Mouse (Mus musculus) limb, embryonic 11.5 days (tissue): ENCODE results near the gene Cd300a. TPM values are rescaled to one million over a fixed set of nuclear protein-coding genes. Genes with fewer than 3 reads are reported as not detected.

Source experiments
- ATAC-seq: fragments of 200-750 bp; cut with Nextera tagmentation; 2 replicates; pipeline ENCODE4 v1.8.0; 2017; ENCODE audit warnings: low read depth; ENCODE audit not compliant: insufficient number of reproducible peaks, low FRiP score, low TSS enrichment
- DNase-seq: peaks from one replicate; pipeline ENCODE4 v3.0.0-alpha.2; 2015; ENCODE audit warnings: low spot score
- H3K27ac ChIP-seq: fragments of 300-500 bp; sonication (generic); replicated peaks from 2 replicates; pipeline ENCODE4 v1.5.1; 2014; ENCODE audit warnings: low read depth, mild to moderate bottlenecking, low read length
- H3K27me3 ChIP-seq: fragments of 300-500 bp; sonication (generic); 2 replicates; pipeline ENCODE4 v1.6.1; 2014; ENCODE audit warnings: mild to moderate bottlenecking, low read length, mixed read lengths; ENCODE audit not compliant: control insufficient read depth, insufficient read depth
- H3K36me3 ChIP-seq: fragments of 300-500 bp; sonication (generic); 2 replicates; pipeline ENCODE4 v1.6.1; 2014; ENCODE audit warnings: mild to moderate bottlenecking, low read length, moderate library complexity, mixed read lengths; ENCODE audit not compliant: control insufficient read depth, insufficient read depth
- H3K4me1 ChIP-seq: fragments of 300-500 bp; sonication (generic); 2 replicates; pipeline ENCODE4 v1.6.1; 2014; ENCODE audit warnings: low read length, mixed read lengths; ENCODE audit not compliant: control insufficient read depth, insufficient read depth
- H3K4me2 ChIP-seq: fragments of 300-500 bp; sonication (generic); 2 replicates; pipeline ENCODE4 v1.6.1; 2014; ENCODE audit warnings: low read depth, mild to moderate bottlenecking, moderate library complexity; ENCODE audit not compliant: severe bottlenecking
- H3K4me3 ChIP-seq: fragments of 300-500 bp; sonication (generic); 2 replicates; pipeline ENCODE4 v1.5.1; 2014; ENCODE audit warnings: low read depth, low read length
- H3K9ac ChIP-seq: fragments of 300-500 bp; sonication (generic); 2 replicates; pipeline ENCODE4 v1.6.1; 2014; ENCODE audit warnings: mild to moderate bottlenecking, low read length
- H3K9me3 ChIP-seq: fragments of 300-500 bp; sonication (generic); 2 replicates; pipeline ENCODE4 v1.6.1; 2016; ENCODE audit warnings: low read length; ENCODE audit not compliant: control insufficient read depth
- WGBS: fragments of 180-500 bp; shearing (Covaris S2); extraction: QIAGEN DNeasy Blood & Tissue Kit; methylation state at CpG from one replicate; pipeline ENCODE4 v1.1.7; 2014; 5-methylcytosine and 5-hydroxymethylcytosine counted together
- polyA plus RNA-seq: library from polyadenylated mRNA; unstranded; fragments of >200 nt; fragmentation: Nextera tagmentation; extraction: Ambion mirVana; gene quantifications from 2 replicates; pipeline ENCODE4 v1.2.1, GENCODE M21; 2014

Gene Cd300a
- 0.45 and 0.61 TPM in 2 replicates for polyA plus RNA-seq

DNA sequence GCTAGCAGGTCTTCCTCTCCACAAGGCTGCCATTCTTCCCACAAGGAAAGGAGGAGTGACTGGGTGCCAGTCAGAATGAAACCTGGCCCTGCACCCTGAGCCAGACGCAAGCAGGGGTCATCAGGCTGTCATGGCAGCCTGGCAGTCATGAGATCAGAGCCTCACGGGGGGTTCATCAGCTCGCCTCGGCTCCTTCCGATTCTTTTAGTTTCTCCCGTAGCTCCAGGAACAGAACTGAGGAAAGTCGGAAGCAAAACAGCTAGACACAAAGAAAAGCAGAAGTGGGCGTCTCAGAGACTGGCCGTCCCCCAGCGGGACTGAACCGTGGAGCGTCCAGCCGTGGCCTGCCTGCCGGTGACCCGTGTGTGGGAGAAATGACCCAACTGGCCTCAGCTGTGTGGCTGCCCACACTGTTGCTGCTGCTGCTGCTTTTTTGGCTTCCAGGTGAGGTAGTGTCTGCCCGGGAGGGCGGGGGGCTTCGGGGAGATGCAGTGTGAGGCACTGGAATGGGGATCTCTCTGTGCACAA, at the start of gene Cd300a:
Gene Cd300a (plus strand): TSS at position 51 of the 528 bp plus-strand sequence.
- DNase-seq (no peak), ATAC-seq (no peak)
- no peak within 1 kb of the TSS for H3K4me3 ChIP-seq
- H3K27ac ChIP-seq: no peak within 1 kb of the TSS
- no peaks in the 10 kb centered on the region for H3K36me3 ChIP-seq
- no peaks in the 10 kb centered on the region for H3K27me3 ChIP-seq
- no peaks in the 10 kb centered on the region; the same call in 1 of the 2 replicates for H3K4me1 ChIP-seq
- no peak within 1 kb of the TSS for H3K4me2 ChIP-seq
- 81% methylated on average over 18 of the region's 18 CpGs for WGBS
- H3K9ac ChIP-seq: no peak within 1 kb of the TSS
- no peaks in the 10 kb centered on the region for H3K9me3 ChIP-seq

DNA sequence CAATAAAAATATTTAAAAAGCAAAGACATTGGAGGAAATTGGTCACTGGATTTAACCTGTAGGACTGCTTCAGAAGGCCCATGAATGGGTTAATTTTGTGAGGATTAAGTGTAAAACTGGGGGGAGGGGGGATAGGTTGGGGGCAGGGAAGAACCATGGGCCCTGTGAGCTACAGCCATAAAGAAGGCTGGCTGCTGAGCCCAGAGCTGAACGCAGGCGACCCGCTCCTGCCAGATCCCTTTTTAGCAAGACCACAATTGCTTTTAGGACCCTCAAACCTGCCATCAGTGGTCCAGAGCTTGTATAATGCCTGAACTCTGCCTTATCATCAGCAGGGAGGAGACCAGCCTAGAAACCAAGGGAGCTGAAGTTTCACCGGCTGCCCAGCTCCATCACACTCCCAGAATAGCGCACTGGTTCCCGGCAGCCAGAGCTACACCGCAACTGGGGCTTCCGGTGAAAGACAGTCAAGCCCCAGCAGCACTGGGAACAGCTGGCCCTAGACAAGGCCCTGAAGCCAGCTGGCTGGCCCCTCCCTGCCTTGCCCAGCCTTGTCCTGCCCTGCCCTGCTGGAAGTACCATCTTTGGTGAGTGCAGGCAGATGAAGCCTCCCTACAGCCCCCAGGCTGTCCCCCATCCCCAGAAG, 45.9 kb upstream of the Cd300a start:
- no peaks in the 10 kb centered on the region for H3K36me3 ChIP-seq
- no peaks in the 10 kb centered on the region for H3K9me3 ChIP-seq
- H3K4me2 ChIP-seq: peak overlapping the region; percentile 39
- H3K4me1 ChIP-seq: peaks cover 13% of the 10 kb centered on the region
- peak overlapping the region; percentile 50; the same call in 1 of the 2 replicates for H3K9ac ChIP-seq
- WGBS: 2% methylated on average over 8 of the region's 8 CpGs
- ATAC-seq (peak; percentile 67), DNase-seq (peak; percentile 72)
- no peak overlapping the region; the same call in 1 of the 2 replicates for H3K4me3 ChIP-seq
- H3K27me3 ChIP-seq: no peaks in the 10 kb centered on the region
- H3K27ac ChIP-seq: peak overlapping the region; percentile 93

DNA sequence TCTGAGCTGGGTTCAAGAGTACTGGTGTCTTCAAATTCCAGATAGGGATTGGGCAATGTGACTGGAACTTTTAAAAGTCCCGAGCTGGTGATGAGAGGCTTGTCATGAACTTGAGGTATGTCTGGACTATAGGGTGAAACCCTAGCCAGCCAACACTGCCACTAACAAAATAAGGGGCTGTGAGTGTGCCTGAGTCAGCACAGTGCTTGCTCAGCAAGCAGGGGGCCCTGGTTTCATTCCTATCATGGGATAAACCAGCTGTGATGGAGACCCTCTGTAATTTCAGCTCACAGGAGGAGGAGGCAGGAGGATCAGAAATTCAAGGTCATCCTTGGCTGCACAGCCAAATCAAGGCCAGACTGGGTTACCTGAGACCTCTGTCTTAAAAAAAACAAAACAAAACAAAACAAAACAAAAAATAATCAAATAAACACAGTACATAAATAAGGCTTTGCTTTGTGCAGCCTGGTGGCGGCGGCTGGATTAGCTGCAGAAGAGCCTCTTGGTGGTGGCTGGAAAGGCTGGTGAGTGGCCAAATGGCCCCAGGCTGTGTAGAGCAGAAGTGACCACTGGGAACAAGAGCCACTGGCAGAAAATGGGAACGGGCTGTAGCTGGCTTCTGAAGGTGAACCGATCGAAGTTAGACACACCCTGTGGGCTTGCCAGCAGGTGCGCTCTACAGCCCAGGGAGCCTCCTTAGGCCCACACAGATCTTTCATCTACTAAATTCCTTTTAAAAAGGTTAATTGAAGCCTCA, 45.2 kb upstream of the Cd300a start:
- Histone ChIP-seq H3K27ac (peak overlapping the region; percentile 93), H3K36me3 (no peaks in the 10 kb centered on the region), H3K9ac (peak overlapping the region; percentile 50; the same call in 1 of the 2 replicates), H3K4me2 (peak overlapping the region; percentile 39), H3K4me3 (no peak overlapping the region; the same call in 1 of the 2 replicates), H3K9me3 (no peaks in the 10 kb centered on the region), H3K4me1 (peaks cover 16% of the 10 kb centered on the region), H3K27me3 (no peaks in the 10 kb centered on the region)
- ATAC-seq (no peak), DNase-seq (no peak)
- 62% methylated on average over 7 of the region's 7 CpGs for WGBS

DNA sequence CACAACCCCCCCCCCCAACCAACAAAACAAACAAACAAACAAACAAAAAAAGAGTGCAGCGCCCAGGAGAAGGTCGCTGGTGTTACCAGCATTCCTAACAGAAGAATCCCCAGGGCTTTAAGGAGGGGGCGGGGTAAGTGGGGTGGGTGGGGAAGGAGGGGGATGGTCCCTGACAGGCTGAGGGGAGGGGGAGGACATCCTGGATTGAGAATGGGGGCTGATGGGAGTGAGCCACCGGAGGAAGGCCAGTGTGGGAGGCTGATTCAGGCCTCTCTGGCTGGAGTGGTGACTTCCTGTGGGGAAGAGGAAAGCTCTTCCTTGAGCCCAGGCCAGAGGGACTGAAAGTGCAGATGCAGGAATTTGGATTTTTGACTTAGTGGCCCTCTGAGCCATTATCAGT, 43.5 kb upstream of the Cd300a start:
- Histone ChIP-seq H3K4me1 (peaks cover 26% of the 10 kb centered on the region), H3K36me3 (no peaks in the 10 kb centered on the region), H3K4me3 (no peak overlapping the region), H3K9ac (no peak overlapping the region), H3K27ac (no peak overlapping the region), H3K4me2 (no peak overlapping the region), H3K9me3 (no peaks in the 10 kb centered on the region), H3K27me3 (no peaks in the 10 kb centered on the region)
- DNase-seq (no peak), ATAC-seq (no peak)
- WGBS: 63% methylated on average over 4 of the region's 4 CpGs

DNA sequence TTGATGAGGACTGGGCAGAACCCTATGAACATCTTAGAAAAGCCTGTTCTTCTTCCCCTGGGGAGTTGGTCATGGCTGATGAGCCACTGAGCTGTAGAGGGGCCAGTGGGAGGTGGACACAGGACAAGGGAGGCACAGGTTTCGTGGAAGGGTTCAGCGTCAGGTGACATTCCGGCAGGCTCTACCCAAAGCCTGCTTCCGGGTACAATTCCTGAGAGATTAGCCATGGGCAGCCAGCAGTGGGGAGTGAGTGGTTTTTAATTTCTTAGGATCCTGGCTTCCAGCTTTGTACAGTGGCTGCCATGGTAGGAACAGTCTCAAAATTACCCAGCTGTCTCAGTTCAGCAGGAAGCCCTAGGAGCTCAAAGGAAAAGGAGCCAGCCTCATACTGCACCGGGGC, 42.8 kb upstream of the Cd300a start:
- no peaks in the 10 kb centered on the region for H3K36me3 ChIP-seq
- DNase-seq (no peak), ATAC-seq (no peak)
- WGBS: 82% methylated on average over 5 of the region's 5 CpGs
- H3K4me3 ChIP-seq: no peak overlapping the region
- peaks cover 26% of the 10 kb centered on the region for H3K4me1 ChIP-seq
- no peak overlapping the region for H3K9ac ChIP-seq
- no peak overlapping the region for H3K27ac ChIP-seq
- H3K27me3 ChIP-seq: no peaks in the 10 kb centered on the region
- no peaks in the 10 kb centered on the region for H3K9me3 ChIP-seq
- no peak overlapping the region for H3K4me2 ChIP-seq

DNA sequence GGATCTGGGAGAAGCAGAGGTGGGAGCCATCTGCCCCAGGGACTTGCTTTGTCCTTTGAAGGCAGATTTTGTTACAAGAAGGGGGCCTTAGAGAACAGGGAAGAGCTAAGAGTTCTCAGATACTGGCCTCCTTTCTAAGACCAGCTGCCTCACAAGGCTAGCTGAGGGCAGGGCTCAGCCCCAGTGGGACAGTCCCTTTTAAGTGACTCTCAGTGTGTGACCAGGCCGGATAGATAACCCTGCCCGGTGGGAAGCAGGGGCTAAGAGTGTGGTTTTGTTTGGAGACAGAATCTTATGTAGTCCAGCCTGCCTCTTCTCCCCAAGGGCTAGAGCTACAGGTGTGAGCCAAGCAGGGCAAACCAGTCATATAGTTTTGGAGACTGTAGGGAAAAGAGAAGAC, 40.3 kb upstream of the Cd300a start:
- H3K36me3 ChIP-seq: no peaks in the 10 kb centered on the region
- whole genome bisulfite sequencing: 0% methylated on average over 2 of the region's 2 CpGs
- H3K4me3 ChIP-seq: no peak overlapping the region
- no peaks in the 10 kb centered on the region for H3K27me3 ChIP-seq
- no peaks in the 10 kb centered on the region for H3K9me3 ChIP-seq
- no peak overlapping the region for H3K4me2 ChIP-seq
- no peak overlapping the region for H3K9ac ChIP-seq
- no peak overlapping the region for H3K27ac ChIP-seq
- peaks cover 26% of the 10 kb centered on the region for H3K4me1 ChIP-seq
- no peak for ATAC-seq
- DNase-seq: no peak

DNA sequence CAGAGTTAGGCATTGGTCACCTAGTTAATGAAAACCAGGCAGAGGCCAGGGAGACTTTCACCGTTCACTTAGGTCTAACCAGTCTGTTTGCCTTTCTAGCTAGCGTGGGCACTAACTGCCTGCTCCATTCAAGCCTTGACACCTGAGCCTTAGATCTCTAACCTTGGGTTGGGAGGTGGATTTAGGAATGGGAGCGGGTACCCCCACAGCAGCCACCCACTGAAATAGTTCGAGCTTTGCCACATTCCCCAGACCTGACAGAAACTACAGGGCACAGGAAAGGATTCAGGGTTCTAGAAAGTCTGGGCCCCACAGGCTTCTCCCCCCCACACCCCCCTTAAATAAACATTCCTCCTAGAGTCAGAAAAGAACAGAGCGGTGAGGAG, 39.8 kb upstream of the Cd300a start:
- Histone ChIP-seq H3K9me3 (no peaks in the 10 kb centered on the region), H3K27ac (no peak overlapping the region), H3K9ac (no peak overlapping the region), H3K4me3 (peak overlapping the region; percentile 90), H3K4me1 (peaks cover 21% of the 10 kb centered on the region), H3K27me3 (no peaks in the 10 kb centered on the region), H3K4me2 (peak overlapping the region; percentile 99), H3K36me3 (no peaks in the 10 kb centered on the region)
- no peak for ATAC-seq
- DNase-seq: no peak
- WGBS: 6% methylated on average over 5 of the region's 5 CpGs

DNA sequence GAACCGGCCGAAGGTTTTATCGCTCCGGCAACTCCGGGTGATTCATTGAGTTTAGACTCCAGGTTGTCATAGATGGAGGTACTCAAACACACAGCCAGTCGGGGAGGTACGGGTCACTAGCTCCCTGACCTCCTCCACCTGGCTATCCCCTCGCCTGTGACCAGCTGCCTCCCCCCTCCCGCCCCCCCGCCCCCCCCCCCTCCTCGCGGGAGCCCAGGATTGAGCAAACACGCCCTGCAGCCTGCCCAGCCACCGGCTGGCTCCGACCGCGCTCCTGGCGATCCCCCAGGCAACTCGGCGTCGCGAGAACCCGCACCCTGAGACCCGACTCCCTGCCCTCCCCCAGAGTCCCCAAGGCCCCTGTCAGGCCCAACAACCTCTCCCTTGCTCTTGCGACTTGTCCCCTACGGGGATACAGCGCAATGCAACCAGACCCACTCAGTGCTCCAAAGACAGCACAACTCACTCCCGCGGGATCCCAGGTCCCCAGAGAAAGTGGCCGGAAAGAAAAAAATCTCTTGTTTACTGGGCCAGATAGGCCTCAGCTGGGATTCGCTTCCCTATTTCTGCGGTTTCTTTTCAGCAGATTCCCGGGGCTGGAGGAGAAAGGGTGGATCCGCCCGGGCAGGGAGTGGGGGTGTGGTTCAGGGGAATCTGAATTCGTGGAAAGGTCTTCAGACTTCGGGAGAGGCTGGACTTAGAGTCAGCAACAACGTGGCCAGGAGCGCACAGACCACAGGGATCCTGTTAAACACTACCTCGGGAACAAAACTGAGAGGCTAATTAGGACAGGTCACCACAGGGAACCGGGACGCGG, 39.2 kb upstream of the Cd300a start, which contains the start of gene Gprc5c:
Gene Gprc5c (plus strand): TSS at position 701 of the 817 bp plus-strand sequence.
- Histone ChIP-seq H3K9me3 (no peaks in the 10 kb centered on the region), H3K4me2 (peak within 1 kb of the TSS; percentile 99), H3K36me3 (no peaks in the 10 kb centered on the region), H3K27me3 (no peaks in the 10 kb centered on the region), H3K9ac (peak within 1 kb of the TSS; percentile 90), H3K4me3 (peak within 1 kb of the TSS; percentile 90), H3K4me1 (peaks cover 21% of the 10 kb centered on the region), H3K27ac (peak within 1 kb of the TSS; percentile 90)
- DNase-seq: peak; percentile 68
- under 1% methylated on average over 28 of the region's 43 CpGs for WGBS
- no peak for ATAC-seq
